Mouse (Mus musculus) lung, postnatal 0 days (tissue): ENCODE measurements at regions not wholly inside any gene's neighbourhood (a gene's known extent, or its start where the extent isn't known, plus 50 kb on each side); places are given as distances from the start of the nearest gene placed in this dataset.

Experiments used
- ATAC-seq: fragments of 200-750 bp; cut with Nextera tagmentation; 2 replicates; pipeline ENCODE4 v1.8.0; 2017; ENCODE audit warnings: moderate library complexity
- DNase-seq: peaks from one replicate; pipeline ENCODE4 v3.0.0-alpha.2; 2016; ENCODE audit warnings: low spot score
- H3K27ac ChIP-seq: fragments of 300-500 bp; sonication (generic); 2 replicates; pipeline ENCODE4 v1.5.1; 2014; ENCODE audit warnings: antibody characterized with exemption, mild to moderate bottlenecking, low read length, mixed read lengths
- H3K27me3 ChIP-seq: fragments of 300-500 bp; sonication (generic); replicated peaks from 2 replicates; pipeline ENCODE4 v1.6.1; 2014; ENCODE audit warnings: low read length, mixed read lengths; ENCODE audit not compliant: insufficient read depth
- H3K36me3 ChIP-seq: fragments of 300-500 bp; sonication (generic); 2 replicates; pipeline ENCODE4 v1.6.1; 2014; ENCODE audit warnings: low read length, mixed read lengths; ENCODE audit not compliant: insufficient read depth
- H3K4me1 ChIP-seq: fragments of 300-500 bp; sonication (generic); 2 replicates; pipeline ENCODE4 v1.6.1; 2014; ENCODE audit warnings: antibody characterized with exemption, low read depth, low read length, mixed read lengths; ENCODE audit not compliant: insufficient read depth
- H3K4me2 ChIP-seq: fragments of 300-500 bp; sonication (generic); replicated peaks from 2 replicates; pipeline ENCODE4 v1.6.1; 2014; ENCODE audit warnings: low read depth, mild to moderate bottlenecking, low read length, moderate library complexity, mixed read lengths
- H3K4me3 ChIP-seq: fragments of 300-500 bp; sonication (generic); 2 replicates; pipeline ENCODE4 v1.5.1; 2014; ENCODE audit warnings: low read depth, low read length
- H3K9ac ChIP-seq: fragments of 300-500 bp; sonication (generic); replicated peaks from 2 replicates; pipeline ENCODE4 v1.6.1; 2014; ENCODE audit warnings: low read depth, mild to moderate bottlenecking
- H3K9me3 ChIP-seq: fragments of 300-500 bp; sonication (generic); 2 replicates; pipeline ENCODE4 v1.6.1; 2016; ENCODE audit warnings: low read length, mixed read lengths
- CTCF ChIP-seq: IDR thresholded peaks from 2 replicates; pipeline ENCODE4 v1.5.1; 2016; ENCODE audit warnings: antibody characterized with exemption, mild to moderate bottlenecking
- EP300 ChIP-seq: IDR thresholded peaks from 2 replicates; pipeline ENCODE4 v1.6.1; 2016; ENCODE audit warnings: antibody characterized with exemption, mild to moderate bottlenecking, control low read depth
- WGBS: fragments of 180-500 bp; shearing (Covaris S2); extraction: QIAGEN DNeasy Blood & Tissue Kit; methylation state at CpG from one replicate; pipeline ENCODE4 v1.1.7; 2014; 5-methylcytosine and 5-hydroxymethylcytosine counted together

DNA sequence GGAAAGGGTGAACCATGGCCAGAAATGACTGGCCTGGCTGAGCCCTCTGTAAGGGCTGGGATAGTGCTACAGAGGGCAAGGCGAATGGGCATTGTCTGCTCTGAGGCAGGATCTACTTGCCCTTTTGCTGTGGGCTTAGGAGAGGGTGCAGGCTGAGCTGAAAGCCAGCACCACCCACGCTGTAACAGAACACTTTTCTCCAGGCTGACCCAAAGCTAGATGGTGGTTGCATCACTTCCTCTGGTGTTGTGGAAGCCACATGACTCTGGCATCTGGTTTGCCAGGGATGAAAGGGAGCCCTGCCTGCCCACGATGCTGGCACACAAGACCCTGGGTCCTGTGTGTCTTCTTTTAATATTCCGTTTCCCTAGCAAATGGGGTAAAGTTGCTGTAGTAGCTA is 198.0 kb upstream of the Klf4 start:
- H3K4me2 ChIP-seq = no peak overlapping the region
- whole genome bisulfite sequencing = 73% methylated on average over 4 of the region's 4 CpGs
- TF ChIP-seq CTCF = no peak
- TF ChIP-seq EP300 = no peak
- no peak overlapping the region for H3K4me3 ChIP-seq
- no peak overlapping the region for H3K27ac ChIP-seq
- H3K9me3 ChIP-seq = no peaks in the 10 kb centered on the region
- no peak overlapping the region for H3K9ac ChIP-seq
- DNase-seq (peak; percentile 18), ATAC-seq (no peak; the same call in 1 of the 2 replicates)
- no peaks in the 10 kb centered on the region for H3K4me1 ChIP-seq
- H3K27me3 ChIP-seq = peaks cover 6% of the 10 kb centered on the region; the same call in 1 of the 2 replicates
- no peaks in the 10 kb centered on the region for H3K36me3 ChIP-seq

- H3K27me3 ChIP-seq = peaks cover 6% of the 10 kb centered on the region; the same call in 1 of the 2 replicates
- H3K9me3 ChIP-seq = no peaks in the 10 kb centered on the region
- no peak for DNase-seq
- 63% methylated on average over 2 of the region's 2 CpGs for WGBS
- no peak for ATAC-seq
- peaks cover under 1% of the 10 kb centered on the region; the same call in 1 of the 2 replicates for H3K4me1 ChIP-seq
- H3K9ac ChIP-seq = no peak overlapping the region
- no peak overlapping the region for H3K4me2 ChIP-seq
- H3K27ac ChIP-seq = no peak overlapping the region
- no peak overlapping the region for H3K4me3 ChIP-seq
- no peaks in the 10 kb centered on the region for H3K36me3 ChIP-seq
- TF ChIP-seq CTCF (no peak), EP300 (no peak)
These were observed 194.9 kb upstream of the Klf4 start for GRCm38 (mm10) chr4:55727178-55727577.

- Histone ChIP-seq H3K36me3 (no peaks in the 10 kb centered on the region), H3K9me3 (no peaks in the 10 kb centered on the region), H3K27me3 (peaks cover 6% of the 10 kb centered on the region; the same call in 1 of the 2 replicates), H3K9ac (no peak overlapping the region), H3K4me1 (peaks cover 7% of the 10 kb centered on the region; the same call in 1 of the 2 replicates), H3K27ac (no peak overlapping the region), H3K4me2 (no peak overlapping the region), H3K4me3 (no peak overlapping the region)
- ATAC-seq = no peak
- DNase-seq = no peak
- TF ChIP-seq CTCF (no peak), EP300 (no peak)
- WGBS = 70% methylated on average over 19 of the region's 19 CpGs
These were observed 193.8 kb upstream of the Klf4 start for GRCm38 (mm10) chr4:55726081-55726480.

- Histone ChIP-seq H3K27me3 (peaks cover 6% of the 10 kb centered on the region; the same call in 1 of the 2 replicates), H3K27ac (no peak overlapping the region)
- 88% methylated on average over 1 of the region's 1 CpGs for WGBS
These were observed 192.0 kb upstream of the Klf4 start for GRCm38 (mm10) chr4:55724286-55724685.

DNA sequence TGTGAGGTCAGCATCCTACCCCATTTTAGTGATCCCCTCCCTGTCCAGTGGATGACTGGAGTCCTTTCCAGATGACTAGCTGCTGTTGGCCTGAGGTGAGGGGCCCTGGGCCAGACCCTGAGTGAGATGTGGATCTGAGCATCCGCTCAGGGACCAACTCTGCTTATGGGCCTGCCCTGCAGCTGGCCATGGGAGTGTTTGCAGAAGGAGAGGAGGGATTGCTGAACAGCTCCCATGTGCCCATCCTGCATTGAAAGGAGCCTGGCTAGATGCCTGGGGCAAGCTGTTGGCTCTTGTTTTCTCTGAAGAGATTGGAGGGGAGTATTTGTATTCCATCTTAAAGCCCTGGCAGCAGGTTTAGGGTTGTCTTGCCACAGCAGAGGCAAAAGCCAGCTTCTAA is 190.9 kb upstream of the Klf4 start:
- Histone ChIP-seq H3K9ac (no peak overlapping the region), H3K9me3 (no peaks in the 10 kb centered on the region), H3K27me3 (no peaks in the 10 kb centered on the region; the same call in 1 of the 2 replicates), H3K27ac (no peak overlapping the region), H3K36me3 (no peaks in the 10 kb centered on the region), H3K4me3 (no peak overlapping the region), H3K4me2 (no peak overlapping the region), H3K4me1 (peaks cover 7% of the 10 kb centered on the region; the same call in 1 of the 2 replicates)
- no peak for TF ChIP-seq EP300
- DNase-seq = no peak
- WGBS = 81% methylated on average over 1 of the region's 1 CpGs
- ATAC-seq = no peak

More at GRCm38 (mm10) chr4:55724286-55724685, 192.0 kb upstream of the Klf4 start:
- H3K4me1 ChIP-seq = peaks cover 7% of the 10 kb centered on the region; the same call in 1 of the 2 replicates
- no peak overlapping the region for H3K9ac ChIP-seq
- no peak for TF ChIP-seq CTCF
- no peak for TF ChIP-seq EP300
- no peaks in the 10 kb centered on the region for H3K9me3 ChIP-seq
- no peaks in the 10 kb centered on the region for H3K36me3 ChIP-seq
- DNase-seq (no peak), ATAC-seq (no peak)
- no peak overlapping the region for H3K4me3 ChIP-seq
- no peak overlapping the region for H3K4me2 ChIP-seq

DNA sequence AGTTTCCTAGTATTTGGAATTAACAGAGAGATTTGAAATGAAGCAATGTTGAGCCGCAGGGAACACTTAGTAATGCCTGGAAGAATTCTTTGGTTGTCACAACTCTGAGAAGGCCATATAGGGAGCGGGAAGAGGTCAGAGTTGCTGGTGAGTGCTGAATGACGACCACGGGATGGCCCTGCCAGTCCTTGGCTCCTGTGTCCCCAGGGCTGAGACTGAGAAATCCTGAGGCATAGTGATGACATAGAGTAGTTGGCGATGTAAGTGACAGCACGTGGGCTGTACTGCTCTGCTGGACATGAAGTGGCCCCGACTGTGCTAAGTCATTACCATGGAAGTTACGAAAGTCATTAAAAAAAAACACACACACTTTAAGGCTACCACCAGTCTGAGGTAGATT is 190.1 kb upstream of the Klf4 start:
- Histone ChIP-seq H3K27me3 (no peaks in the 10 kb centered on the region; the same call in 1 of the 2 replicates), H3K9ac (no peak overlapping the region), H3K4me2 (no peak overlapping the region), H3K9me3 (no peaks in the 10 kb centered on the region), H3K4me3 (no peak overlapping the region), H3K27ac (peak overlapping the region; percentile 49; the same call in 1 of the 2 replicates), H3K36me3 (no peaks in the 10 kb centered on the region), H3K4me1 (peaks cover 7% of the 10 kb centered on the region; the same call in 1 of the 2 replicates)
- DNase-seq (peak; percentile 87), ATAC-seq (peak; percentile 85)
- no peak; the same call in 1 of the 2 replicates for TF ChIP-seq CTCF
- TF ChIP-seq EP300 = peak; percentile 30; the same call in 1 of the 2 replicates
- 29% methylated on average over 8 of the region's 8 CpGs for WGBS
